Mouse (Mus musculus): ENCODE results near the gene Nmur1.

DNA sequence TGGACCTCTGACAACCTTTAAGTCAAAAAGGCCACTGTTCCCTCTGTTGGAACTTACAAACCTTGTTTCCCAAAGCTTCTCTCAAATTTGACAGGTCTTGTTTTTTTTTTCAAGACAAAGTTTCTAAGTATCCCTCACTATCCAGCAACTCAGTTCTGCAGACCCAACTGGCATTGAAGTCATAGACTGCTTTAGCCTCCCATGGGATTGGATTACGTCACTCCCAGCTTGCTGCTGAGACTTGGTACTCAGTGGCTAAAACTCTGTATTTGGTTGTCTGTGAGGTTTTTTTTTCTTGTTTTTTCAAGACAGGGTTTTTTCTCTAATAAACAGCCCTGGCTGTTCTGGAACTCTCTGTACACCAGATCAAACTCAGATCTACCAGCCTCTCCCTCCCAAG, 76.3 kb downstream of the Nmur1 start:
- TF ChIP-seq CTCF (IDR thresholded peaks at IDR 0.05; ENCODE audit: borderline replicate concordance, extremely low read depth, insufficient read depth, insufficient read length) = no peak
- TF ChIP-seq POLR2A (IDR thresholded peaks at IDR 0.05; ENCODE audit: borderline replicate concordance, extremely low read depth, insufficient read depth, insufficient read length, poor library complexity, severe bottlenecking) = no peak

Data from brain, embryonic 14.5 days (tissue).